ENCODE assay signal across 8 mouse cellular contexts in genomic region chr11:3535406-3535986, GRCm38 (mm10). TPM values are rescaled to one million over a fixed set of nuclear protein-coding genes. Genes with fewer than 3 reads are reported as not detected.
A peak's percentile ranks its signal among the peaks of the same experiment; 100 is the strongest.
DNase-seq lines count a peak whose midpoint lies in the region; ATAC-seq and TF ChIP-seq lines count a peak whose summit lies in the region.

No protein-coding gene starts in this region.

- H3K4me3 ChIP-seq in cerebellum, adult 2 months (replicated peaks; ENCODE audit: insufficient read depth, low read depth, low read length) = peak overlapping the region; percentile 64
- peak overlapping the region; percentile 47 for H3K4me3 ChIP-seq in forebrain, postnatal 0 days (ENCODE audit: low read depth, low read length)
- H3K4me3 ChIP-seq in lung, embryonic 14.5 days (ENCODE audit: low read depth, low read length) = peak overlapping the region; percentile 64

- H3K27me3 ChIP-seq in cerebellum, adult 2 months (ENCODE audit: control insufficient read depth, insufficient read depth, low read length) = no peaks in the 10 kb centered on the region
- H3K27me3 ChIP-seq in forebrain, postnatal 0 days (ENCODE audit: insufficient read depth, low read length) = no peaks in the 10 kb centered on the region
- no peaks in the 10 kb centered on the region for H3K27me3 ChIP-seq in lung, embryonic 14.5 days (ENCODE audit: insufficient read depth, low read length)

- no peaks in the 10 kb centered on the region for H3K4me1 ChIP-seq in cerebellum, adult 2 months (ENCODE audit: control insufficient read depth, insufficient read depth, low read length)
- H3K4me1 ChIP-seq in forebrain, postnatal 0 days (ENCODE audit: insufficient read depth) = peaks cover 4% of the 10 kb centered on the region; the same call in 1 of the 2 replicates
- peaks cover 24% of the 10 kb centered on the region for H3K4me1 ChIP-seq in lung, embryonic 14.5 days (ENCODE audit: insufficient read depth)

- H3K4me2 ChIP-seq in forebrain, postnatal 0 days (ENCODE audit: low read depth) = peak overlapping the region; percentile 67
- peak overlapping the region; percentile 82 for H3K4me2 ChIP-seq in lung, embryonic 14.5 days

- no peaks in the 10 kb centered on the region for H3K36me3 ChIP-seq in forebrain, postnatal 0 days (ENCODE audit: insufficient read depth)
- H3K36me3 ChIP-seq in lung, embryonic 14.5 days (ENCODE audit: insufficient read depth) = peaks cover 57% of the 10 kb centered on the region

- H3K9me3 ChIP-seq in forebrain, postnatal 0 days (ENCODE audit: low read length) = no peaks in the 10 kb centered on the region
- no peaks in the 10 kb centered on the region for H3K9me3 ChIP-seq in lung, embryonic 14.5 days (ENCODE audit: low read depth, low read length)

- ATAC-seq in forebrain, postnatal 0 days = peak; percentile 88
- peak; percentile 86 for ATAC-seq in lung, embryonic 14.5 days (ENCODE audit: insufficient read depth)
- peak; percentile 82 for ATAC-seq in neutrophil, adult 5-6 weeks (ENCODE audit: extremely low read depth, insufficient number of reproducible peaks, low FRiP score, poor library complexity, severe bottlenecking)

- no peak overlapping the region; the same call in 1 of the 2 replicates for H3K27ac ChIP-seq in cerebellum, adult 2 months (ENCODE audit: insufficient read depth, low read length)
- peak overlapping the region; percentile 54 for H3K27ac ChIP-seq in forebrain, postnatal 0 days (ENCODE audit: low read depth, low read length)
- H3K27ac ChIP-seq in lung, embryonic 14.5 days (ENCODE audit: low read depth) = peak overlapping the region; percentile 97

- peak; percentile 73 for DNase-seq in MEL-GATA-1-ER (ENCODE audit: extremely low read depth, low read depth)
- peak; percentile 88 to 94 for DNase-seq in cerebellum, adult 2 months
- DNase-seq in forebrain, postnatal 0 days = peak; percentile 94
- DNase-seq in heart, postnatal 4 days = peak; percentile 99
- DNase-seq in layer of hippocampus, adult 8-10 months (ENCODE audit: low spot score in 2 of 2) = peak; percentile 85 to 94
- DNase-seq in lung, embryonic 14.5 days = peak; percentile 98
- DNase-seq in testis, postnatal 14 days (ENCODE audit: low spot score) = peak; percentile 92

- under 1% methylated on average over 36 of the region's 36 CpGs for WGBS in cerebellum, adult 2 months
- 1% methylated on average over 36 of the region's 36 CpGs for WGBS in forebrain, postnatal 0 days
- under 1% methylated on average over 36 of the region's 36 CpGs for WGBS in lung, embryonic 14.5 days

- TF ChIP-seq POLR2A in cerebellum, adult 2 months (IDR thresholded peaks at IDR 0.05; ENCODE audit: borderline replicate concordance, insufficient read depth, low read length) = no peak

- peak; percentile 86 for TF ChIP-seq CTCF in cerebellum, adult 2 months (IDR thresholded peaks at IDR 0.05; ENCODE audit: borderline replicate concordance, insufficient read depth, low read depth, low read length)
- peak; percentile 94 for TF ChIP-seq CTCF in forebrain, postnatal 0 days (IDR thresholded peaks at IDR 0.05; ENCODE audit: low read depth)
- peak; percentile 91 for TF ChIP-seq CTCF in lung, embryonic 14.5 days (IDR thresholded peaks at IDR 0.05; ENCODE audit: low read depth)

- H3K9ac ChIP-seq in forebrain, postnatal 0 days = peak overlapping the region; percentile 60
- H3K9ac ChIP-seq in lung, embryonic 14.5 days = peak overlapping the region; percentile 51

RNA-seq across cellular contexts. Expression of gene Smtn, which starts 4.9 kb away (rescaled TPM):
- polyA plus RNA-seq in cerebellum, adult 2 months (2012; rRNA removed) = 6.1 and 6.9 TPM in 2 replicates
- 3.9 and 7.9 TPM in 2 replicates for total RNA-seq in forebrain, postnatal 0 days (2014; rRNA removed)
- 8.1 and 8.7 TPM in 2 replicates for polyA plus RNA-seq in forebrain, postnatal 0 days (2015; fragmentation: Nextera tagmentation; extraction: Ambion mirVana)
- 100 to 1,000 TPM; 188 to 190 TPM for total RNA-seq in heart, postnatal 4 days (2021)
- 10 to 100 TPM in 1 of 4 experiments, 1 to 10 TPM in 3; 6.4 to 12.1 (median 8.3) TPM for total RNA-seq in layer of hippocampus, adult 8-10 months (2022)
- 103 and 108 TPM in 2 replicates for polyA plus RNA-seq in lung, embryonic 14.5 days (2014; fragmentation: Nextera tagmentation; extraction: Ambion mirVana)
- total RNA-seq in neutrophil, adult 5-6 weeks (2017) = 2.2 and 3.1 TPM in 2 replicates

RNA-seq across cellular contexts. Expression of gene Selenom, which starts 21.0 kb away (rescaled TPM):
- polyA plus RNA-seq in cerebellum, adult 2 months (2012; rRNA removed) = 889 and 965 TPM in 2 replicates
- 119 and 172 TPM in 2 replicates for total RNA-seq in forebrain, postnatal 0 days (2014; rRNA removed)
- polyA plus RNA-seq in forebrain, postnatal 0 days (2015; fragmentation: Nextera tagmentation; extraction: Ambion mirVana) = 224 and 227 TPM in 2 replicates
- total RNA-seq in heart, postnatal 4 days (2021) = 10 to 100 TPM; 55.7 to 59.2 TPM
- total RNA-seq in layer of hippocampus, adult 8-10 months (2022) = 100 to 1,000 TPM; 161 to 198 (median 177) TPM
- polyA plus RNA-seq in lung, embryonic 14.5 days (2014; fragmentation: Nextera tagmentation; extraction: Ambion mirVana) = 100 and 110 TPM in 2 replicates
- 0.86 and 2.0 TPM in 2 replicates for total RNA-seq in neutrophil, adult 5-6 weeks (2017)

RNA-seq across cellular contexts. Expression of gene Inpp5j, which starts 30.9 kb away (rescaled TPM):
- polyA plus RNA-seq in cerebellum, adult 2 months (2012; rRNA removed) = 103 and 106 TPM in 2 replicates
- 3.5 and 6.5 TPM in 2 replicates for total RNA-seq in forebrain, postnatal 0 days (2014; rRNA removed)
- 6.6 and 9.7 TPM in 2 replicates for polyA plus RNA-seq in forebrain, postnatal 0 days (2015; fragmentation: Nextera tagmentation; extraction: Ambion mirVana)
- 10 to 100 TPM; 17.2 to 21.1 TPM for total RNA-seq in heart, postnatal 4 days (2021)
- total RNA-seq in layer of hippocampus, adult 8-10 months (2022) = 10 to 100 TPM; 67.5 to 75.8 (median 73.6) TPM
- polyA plus RNA-seq in lung, embryonic 14.5 days (2014; fragmentation: Nextera tagmentation; extraction: Ambion mirVana) = 1.2 and 1.5 TPM in 2 replicates
- 0.70 and 1.4 TPM in 2 replicates for total RNA-seq in neutrophil, adult 5-6 weeks (2017)

RNA-seq across cellular contexts. Expression of gene Pla2g3, which starts 47.4 kb away (rescaled TPM):
- 3.8 and 4.0 TPM in 2 replicates for polyA plus RNA-seq in cerebellum, adult 2 months (2012; rRNA removed)
- 21.3 and 26.2 TPM in 2 replicates for total RNA-seq in forebrain, postnatal 0 days (2014; rRNA removed)
- 9.4 and 11.9 TPM in 2 replicates for polyA plus RNA-seq in forebrain, postnatal 0 days (2015; fragmentation: Nextera tagmentation; extraction: Ambion mirVana)
- total RNA-seq in heart, postnatal 4 days (2021) = under 1 TPM; 0.11 to 0.24 TPM
- total RNA-seq in layer of hippocampus, adult 8-10 months (2022) = 1 to 10 TPM in 3 of 4 experiments, under 1 TPM in 1; 0.99 to 1.7 (median 1.5) TPM
- 0.46 and 0.47 TPM in 2 replicates for polyA plus RNA-seq in lung, embryonic 14.5 days (2014; fragmentation: Nextera tagmentation; extraction: Ambion mirVana)
- 0.61 and 0.70 TPM in 2 replicates for total RNA-seq in neutrophil, adult 5-6 weeks (2017)

Comparison
In these comparisons a context has a peak if more than half of its experiments do, and no peak if none do; other contexts are left out.
1. RNA of gene Smtn, which starts 4.9 kb away (total RNA-seq): 188 to 190 TPM in heart, postnatal 4 days; 6.4 to 12.1 TPM in layer of hippocampus, adult 8-10 months, 3.9 to 7.9 TPM in forebrain, postnatal 0 days and 2.2 to 3.1 TPM in neutrophil, adult 5-6 weeks; every median in the first group is over 10 times any median in the second.
2. RNA of gene Selenom, which starts 21.0 kb away (total RNA-seq): 161 to 198 TPM in layer of hippocampus, adult 8-10 months, 119 to 172 TPM in forebrain, postnatal 0 days and 55.7 to 59.2 TPM in heart, postnatal 4 days; 0.86 to 2.0 TPM in neutrophil, adult 5-6 weeks; every median in the first group is over 10 times any median in the second.
3. Peak in every context shown above with its lines, with median percentiles within 50 percentile points of each other: DNase-seq, H3K4me3 ChIP-seq, CTCF ChIP-seq and ATAC-seq.